In the genomic region with DNA sequence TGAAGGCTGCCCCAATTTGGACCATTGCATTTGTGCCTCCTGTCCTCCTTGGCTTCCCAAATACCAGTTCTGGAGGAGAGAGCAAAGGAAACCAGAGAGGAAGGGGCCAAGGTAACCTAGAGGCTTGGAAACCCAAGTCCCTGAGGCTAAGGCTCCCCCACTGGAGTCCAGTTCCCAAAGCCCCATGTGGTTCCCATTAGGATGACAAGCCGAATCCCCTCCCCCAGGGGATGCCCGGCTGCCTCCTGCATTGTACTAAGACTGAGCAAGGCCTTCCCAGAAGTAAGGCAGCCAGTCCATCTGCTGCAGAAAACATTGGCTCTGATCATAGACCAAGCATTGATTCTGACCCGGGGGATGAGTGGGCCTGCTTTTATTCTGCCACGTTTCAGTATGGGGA, we compare ENCODE assay signal across 11 mouse cellular contexts. TPM values are rescaled to one million over a fixed set of nuclear protein-coding genes. Genes with fewer than 3 reads are reported as not detected.
A peak's percentile ranks its signal among the peaks of the same experiment; 100 is the strongest.
DNase-seq lines count a peak whose midpoint lies in the region; ATAC-seq lines count a peak whose summit lies in the region.
"Had no signal": no experiment of that assay in that cellular context is flagged by ENCODE, and none has a peak within 500 bp of the region (broad histone marks: within the 10 kb centered on the region; RNA-seq: fewer than 3 reads in every experiment).

No protein-coding gene starts in this region.

- H3K4me2 ChIP-seq in kidney, embryonic 14.5 days (replicated peaks; ENCODE audit: low read depth, low read length): 0 out of 2 replicates have a peak overlapping the region, but pooled peaks have one; percentile 15
- no peak overlapping the region for H3K4me2 ChIP-seq in embryonic facial prominence, embryonic 11.5 days (ENCODE audit: low read depth, low read length)
- H3K4me2 ChIP-seq in neural tube, embryonic 15.5 days: peak overlapping the region; percentile 68
- no peak overlapping the region for H3K4me2 ChIP-seq in forebrain, embryonic 12.5 days

- 9% methylated on average over 4 of the region's 4 CpGs for WGBS in kidney, embryonic 14.5 days
- WGBS in embryonic facial prominence, embryonic 11.5 days: 3% methylated on average over 4 of the region's 4 CpGs
- WGBS in neural tube, embryonic 15.5 days: 11% methylated on average over 4 of the region's 4 CpGs
- WGBS in forebrain, embryonic 12.5 days: 3% methylated on average over 4 of the region's 4 CpGs

- ATAC-seq in kidney, embryonic 14.5 days (ENCODE audit: low FRiP score, low TSS enrichment): no peak
- ATAC-seq in embryonic facial prominence, embryonic 11.5 days (replicated peaks; ENCODE audit: insufficient number of reproducible peaks, low FRiP score, low TSS enrichment, low read depth): 0 out of 2 replicates have a peak, but pooled peaks have one; percentile 42
- ATAC-seq in neural tube, embryonic 15.5 days (ENCODE audit: low FRiP score): no peak
- no peak for ATAC-seq in forebrain, embryonic 12.5 days (ENCODE audit: low FRiP score)

- H3K4me1 ChIP-seq in kidney, embryonic 14.5 days (ENCODE audit: control insufficient read depth, insufficient read depth, low read length): peaks cover 71% of the 10 kb centered on the region
- H3K4me1 ChIP-seq in embryonic facial prominence, embryonic 11.5 days (ENCODE audit: control insufficient read depth, insufficient read depth, low read length): peaks cover 4% of the 10 kb centered on the region
- peaks cover 88% of the 10 kb centered on the region for H3K4me1 ChIP-seq in neural tube, embryonic 15.5 days
- peaks cover 13% of the 10 kb centered on the region for H3K4me1 ChIP-seq in forebrain, embryonic 12.5 days

- H3K27ac ChIP-seq in kidney, embryonic 14.5 days (ENCODE audit: low read depth, low read length): peak overlapping the region; percentile 97
- no peak overlapping the region for H3K27ac ChIP-seq in embryonic facial prominence, embryonic 11.5 days (replicated peaks; ENCODE audit: low read depth, low read length)
- peak overlapping the region; percentile 94 for H3K27ac ChIP-seq in neural tube, embryonic 15.5 days (replicated peaks)
- no peak overlapping the region for H3K27ac ChIP-seq in forebrain, embryonic 12.5 days
- H3K27ac ChIP-seq: macrophage had no signal

- peaks cover 15% of the 10 kb centered on the region; the same call in 1 of the 2 replicates for H3K36me3 ChIP-seq in kidney, embryonic 14.5 days (ENCODE audit: control insufficient read depth, insufficient read depth, low read length)
- no peaks in the 10 kb centered on the region for H3K36me3 ChIP-seq in embryonic facial prominence, embryonic 11.5 days (replicated peaks; ENCODE audit: control insufficient read depth, insufficient read depth, low read depth, low read length)
- no peaks in the 10 kb centered on the region for H3K36me3 ChIP-seq in neural tube, embryonic 15.5 days
- no peaks in the 10 kb centered on the region for H3K36me3 ChIP-seq in forebrain, embryonic 12.5 days (replicated peaks)

- DNase-seq in kidney, adult 18-20 months: no peak
- peak; percentile 66 for DNase-seq in embryonic facial prominence, embryonic 11.5 days (ENCODE audit: low spot score)
- DNase-seq in kidney, postnatal 10 days: peak; percentile 66
- DNase-seq in adrenal gland, adult 2 months: no peak
- DNase-seq in heart, postnatal 14 days: no peak

- no peak overlapping the region for H3K4me3 ChIP-seq in kidney, embryonic 14.5 days (ENCODE audit: low read length)
- H3K4me3 ChIP-seq in embryonic facial prominence, embryonic 11.5 days (ENCODE audit: low read depth, low read length): no peak overlapping the region
- no peak overlapping the region for H3K4me3 ChIP-seq in neural tube, embryonic 15.5 days (replicated peaks)
- H3K4me3 ChIP-seq in forebrain, embryonic 12.5 days (replicated peaks): no peak overlapping the region

- intact Hi-C loops in heart, postnatal 14 days (cut with DNase I): no loop called here

- H3K27me3 ChIP-seq in kidney, embryonic 14.5 days (ENCODE audit: control insufficient read depth, insufficient read depth, low read length): no peaks in the 10 kb centered on the region; the same call in 1 of the 2 replicates
- peaks cover 78% of the 10 kb centered on the region for H3K27me3 ChIP-seq in embryonic facial prominence, embryonic 11.5 days (ENCODE audit: control insufficient read depth, insufficient read depth, low read length)
- H3K27me3 ChIP-seq in neural tube, embryonic 15.5 days (replicated peaks): no peaks in the 10 kb centered on the region
- peaks cover 94% of the 10 kb centered on the region for H3K27me3 ChIP-seq in forebrain, embryonic 12.5 days
- H3K27me3 ChIP-seq: CH12.LX had no signal

- 0 out of 2 replicates have a peak overlapping the region, but pooled peaks have one; percentile 44 for H3K9ac ChIP-seq in kidney, embryonic 14.5 days (ENCODE audit: low read depth, low read length)
- no peak overlapping the region for H3K9ac ChIP-seq in embryonic facial prominence, embryonic 11.5 days (replicated peaks; ENCODE audit: low read length)
- H3K9ac ChIP-seq in neural tube, embryonic 15.5 days (replicated peaks): 0 out of 2 replicates have a peak overlapping the region, but pooled peaks have one; percentile 34
- H3K9ac ChIP-seq in forebrain, embryonic 12.5 days: no peak overlapping the region

- H3K9me3 ChIP-seq in kidney, embryonic 14.5 days (ENCODE audit: control insufficient read depth, low read length): no peaks in the 10 kb centered on the region
- no peaks in the 10 kb centered on the region for H3K9me3 ChIP-seq in embryonic facial prominence, embryonic 11.5 days (replicated peaks; ENCODE audit: control insufficient read depth, low read length)
- H3K9me3 ChIP-seq in neural tube, embryonic 15.5 days (replicated peaks): no peaks in the 10 kb centered on the region
- H3K9me3 ChIP-seq in forebrain, embryonic 12.5 days: no peaks in the 10 kb centered on the region

RNA-seq across cellular contexts. Expression of a gene that starts 6.0 kb away (rescaled TPM):
- 2.7 and 2.9 TPM in 2 replicates for polyA plus RNA-seq in kidney, embryonic 14.5 days (2014; fragmentation: Nextera tagmentation; extraction: Ambion mirVana)
- polyA plus RNA-seq in embryonic facial prominence, embryonic 11.5 days (2014; fragmentation: Nextera tagmentation; extraction: Ambion mirVana): 0.13 and 0.22 TPM in 2 replicates
- 1.4 and 3.0 TPM in 2 replicates for polyA plus RNA-seq in neural tube, embryonic 15.5 days (2015; fragmentation: Nextera tagmentation; extraction: Ambion mirVana)
- total RNA-seq in adrenal gland, adult 2 months (2021): under 1 TPM; 0.35 to 0.41 TPM
- 0.02 and 0.04 TPM in 2 replicates for polyA plus RNA-seq in adrenal gland, adult 2 months (2012; rRNA removed)
- polyA plus RNA-seq in forebrain, embryonic 12.5 days (2016; fragmentation: Nextera tagmentation; extraction: Ambion mirVana): not detected in 2 replicates
- total RNA-seq in heart, postnatal 14 days (2021): under 1 TPM; 0.17 to 0.20 TPM
- total RNA-seq: CH12.LX; common myeloid progenitor, adult 5-6 weeks had no signal
- polyA plus RNA-seq: macrophage had no signal

RNA-seq across cellular contexts. Expression of a gene that starts 6.7 kb away (rescaled TPM):
- 4.7 and 5.5 TPM in 2 replicates for polyA plus RNA-seq in kidney, embryonic 14.5 days (2014; fragmentation: Nextera tagmentation; extraction: Ambion mirVana)
- 19.4 and 24.1 TPM in 2 replicates for polyA plus RNA-seq in embryonic facial prominence, embryonic 11.5 days (2014; fragmentation: Nextera tagmentation; extraction: Ambion mirVana)
- polyA plus RNA-seq in neural tube, embryonic 15.5 days (2015; fragmentation: Nextera tagmentation; extraction: Ambion mirVana): 7.2 and 12.0 TPM in 2 replicates
- 1 to 10 TPM; 1.5 to 2.6 TPM for total RNA-seq in adrenal gland, adult 2 months (2021)
- polyA plus RNA-seq in adrenal gland, adult 2 months (2012; rRNA removed): 1.1 and 1.7 TPM in 2 replicates
- not detected in 2 replicates for polyA plus RNA-seq in forebrain, embryonic 12.5 days (2016; fragmentation: Nextera tagmentation; extraction: Ambion mirVana)
- under 1 TPM; 0.24 to 0.76 TPM for total RNA-seq in heart, postnatal 14 days (2021)
- total RNA-seq: CH12.LX; common myeloid progenitor, adult 5-6 weeks had no signal
- polyA plus RNA-seq: macrophage had no signal

RNA-seq across cellular contexts. Expression of a gene that starts 13.2 kb away (rescaled TPM):
- polyA plus RNA-seq in kidney, embryonic 14.5 days (2014; fragmentation: Nextera tagmentation; extraction: Ambion mirVana): 0.64 and 1.0 TPM in 2 replicates
- polyA plus RNA-seq in embryonic facial prominence, embryonic 11.5 days (2014; fragmentation: Nextera tagmentation; extraction: Ambion mirVana): 1.1 TPM in 2 replicates
- 1.1 and 1.3 TPM in 2 replicates for polyA plus RNA-seq in neural tube, embryonic 15.5 days (2015; fragmentation: Nextera tagmentation; extraction: Ambion mirVana)
- under 1 TPM; 0.52 to 0.86 TPM for total RNA-seq in adrenal gland, adult 2 months (2021)
- 0.47 and 0.68 TPM in 2 replicates for polyA plus RNA-seq in adrenal gland, adult 2 months (2012; rRNA removed)
- polyA plus RNA-seq in forebrain, embryonic 12.5 days (2016; fragmentation: Nextera tagmentation; extraction: Ambion mirVana): 0.19 and 0.31 TPM in 2 replicates
- under 1 TPM; 0.15 to 0.22 TPM for total RNA-seq in heart, postnatal 14 days (2021)
- total RNA-seq: common myeloid progenitor, adult 5-6 weeks had no signal

RNA-seq across cellular contexts. Expression of a gene that starts 20.2 kb away (rescaled TPM):
- 3.1 and 3.6 TPM in 2 replicates for polyA plus RNA-seq in kidney, embryonic 14.5 days (2014; fragmentation: Nextera tagmentation; extraction: Ambion mirVana)
- polyA plus RNA-seq in embryonic facial prominence, embryonic 11.5 days (2014; fragmentation: Nextera tagmentation; extraction: Ambion mirVana): 0.31 and 0.34 TPM in 2 replicates
- polyA plus RNA-seq in neural tube, embryonic 15.5 days (2015; fragmentation: Nextera tagmentation; extraction: Ambion mirVana): 2.3 and 5.7 TPM in 2 replicates
- 1 to 10 TPM; 2.2 to 6.3 TPM for total RNA-seq in adrenal gland, adult 2 months (2021)
- 0.99 and 4.0 TPM in 2 replicates for polyA plus RNA-seq in adrenal gland, adult 2 months (2012; rRNA removed)
- polyA plus RNA-seq in forebrain, embryonic 12.5 days (2016; fragmentation: Nextera tagmentation; extraction: Ambion mirVana): not detected in 2 replicates
- total RNA-seq in heart, postnatal 14 days (2021): under 1 TPM; 0.44 to 0.62 TPM
- total RNA-seq: CH12.LX had no signal

RNA-seq across cellular contexts. Expression of a gene that starts 33.1 kb away (rescaled TPM):
- 15.7 and 16.6 TPM in 2 replicates for polyA plus RNA-seq in kidney, embryonic 14.5 days (2014; fragmentation: Nextera tagmentation; extraction: Ambion mirVana)
- polyA plus RNA-seq in embryonic facial prominence, embryonic 11.5 days (2014; fragmentation: Nextera tagmentation; extraction: Ambion mirVana): 0.39 and 1.4 TPM in 2 replicates
- polyA plus RNA-seq in neural tube, embryonic 15.5 days (2015; fragmentation: Nextera tagmentation; extraction: Ambion mirVana): 26.8 and 73.9 TPM in 2 replicates
- total RNA-seq in adrenal gland, adult 2 months (2021): 10 to 100 TPM; 13.6 to 22.8 TPM
- polyA plus RNA-seq in adrenal gland, adult 2 months (2012; rRNA removed): 12.9 and 16.3 TPM in 2 replicates
- not detected in 2 replicates for polyA plus RNA-seq in forebrain, embryonic 12.5 days (2016; fragmentation: Nextera tagmentation; extraction: Ambion mirVana)
- 1 to 10 TPM; 1.4 to 2.1 TPM for total RNA-seq in heart, postnatal 14 days (2021)

Comparison
In these comparisons a context has a peak if more than half of its experiments do, and no peak if none do; other contexts are left out.
1. DNase-seq: peak in embryonic facial prominence, embryonic 11.5 days (single experiment) and kidney, postnatal 10 days (single experiment); none in kidney, adult 18-20 months (single experiment), adrenal gland, adult 2 months (single experiment) and heart, postnatal 14 days (0 of 2).
2. H3K27ac ChIP-seq: peak in kidney, embryonic 14.5 days (single experiment) and neural tube, embryonic 15.5 days (single experiment); none in embryonic facial prominence, embryonic 11.5 days (single experiment) and forebrain, embryonic 12.5 days (single experiment).
3. H3K4me2 ChIP-seq: peak in kidney, embryonic 14.5 days (single experiment) and neural tube, embryonic 15.5 days (single experiment); none in embryonic facial prominence, embryonic 11.5 days (single experiment) and forebrain, embryonic 12.5 days (single experiment).
4. H3K9ac ChIP-seq: peak in kidney, embryonic 14.5 days (single experiment) and neural tube, embryonic 15.5 days (single experiment); none in embryonic facial prominence, embryonic 11.5 days (single experiment) and forebrain, embryonic 12.5 days (single experiment).